Mouse (Mus musculus) frontal cortex, adult 2 months (tissue): ENCODE measurements around the gene Emp1. TPM values are rescaled to one million over a fixed set of nuclear protein-coding genes. Genes with fewer than 3 reads are reported as not detected.

Experiments used
- DNase-seq, 2 experiments: peaks; one replicate each; pipeline ENCODE4 v3.0.0; 2022; ENCODE audit warnings: low spot score in 1 of 2; ENCODE audit errors: extremely low spot score in 1 of 2
- polyA plus RNA-seq: library from polyadenylated mRNA; depleted of rRNA; stranded (reverse); fragments of >200 nt; gene quantifications from 2 replicates; pipeline ENCODE4 v1.2.3, GENCODE M21; 2012

Gene Emp1
- polyA plus RNA-seq, 1 experiment: 1.7 TPM

DNA sequence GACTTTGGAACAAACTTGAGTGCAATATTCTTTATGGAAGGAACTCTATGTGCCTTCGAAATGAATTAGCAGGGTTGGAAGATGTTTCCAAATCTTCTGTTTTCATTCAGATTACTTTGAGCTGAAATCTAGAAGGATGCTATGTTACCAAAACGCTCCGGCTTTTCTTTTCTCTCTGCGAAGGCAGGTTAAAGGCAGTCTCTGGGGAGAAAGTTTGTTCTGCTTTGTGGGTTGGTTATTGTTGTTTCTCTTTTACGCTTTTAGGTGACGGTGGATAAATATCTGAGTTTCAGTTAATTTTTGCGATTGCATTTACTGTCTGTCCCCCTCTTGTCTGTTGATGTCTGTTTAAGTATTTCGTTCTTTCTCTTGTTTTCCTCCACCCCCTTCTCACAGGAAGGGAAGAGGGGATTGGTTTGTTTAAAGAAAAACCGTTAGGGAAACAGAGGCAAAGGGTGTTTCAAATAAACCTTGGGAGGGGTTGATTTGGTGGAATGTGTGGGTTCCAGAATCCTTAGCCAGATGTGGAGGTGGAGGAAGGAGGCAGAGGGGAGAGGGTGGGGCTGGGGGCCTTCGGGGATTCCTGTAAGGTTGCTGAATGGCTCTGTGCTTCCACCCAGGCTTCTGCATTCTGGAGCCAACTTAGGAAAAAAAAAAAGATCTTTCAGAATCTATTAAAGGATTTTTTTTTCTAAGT is 1.1 kb downstream of the Emp1 start:
- no peak for DNase-seq

- no peak for DNase-seq
Observed at GRCm38 (mm10) chr6:135364041-135364745, 1.8 kb downstream of the Emp1 start.

DNA sequence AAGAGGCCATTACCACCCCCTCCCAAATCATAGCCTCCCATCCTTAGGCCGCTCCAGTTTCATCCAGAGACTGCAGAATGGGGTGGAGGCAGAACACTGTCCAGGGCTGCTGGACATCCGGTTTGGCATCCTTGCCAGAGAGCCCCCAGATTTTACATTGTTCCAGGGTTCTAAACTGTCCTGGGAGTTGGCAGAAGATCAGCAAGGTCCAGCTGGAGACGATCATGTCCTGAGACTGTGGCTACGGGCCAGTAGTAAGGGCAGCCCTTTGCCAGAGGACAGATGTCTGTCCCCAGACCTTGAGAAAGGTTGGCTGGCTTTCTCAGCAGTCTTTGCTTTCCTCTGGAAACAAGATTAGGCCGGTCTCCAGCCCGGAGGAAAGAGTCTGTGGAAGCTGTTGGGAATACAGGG is 2.6 kb downstream of the Emp1 start:
- no peak for DNase-seq

DNA sequence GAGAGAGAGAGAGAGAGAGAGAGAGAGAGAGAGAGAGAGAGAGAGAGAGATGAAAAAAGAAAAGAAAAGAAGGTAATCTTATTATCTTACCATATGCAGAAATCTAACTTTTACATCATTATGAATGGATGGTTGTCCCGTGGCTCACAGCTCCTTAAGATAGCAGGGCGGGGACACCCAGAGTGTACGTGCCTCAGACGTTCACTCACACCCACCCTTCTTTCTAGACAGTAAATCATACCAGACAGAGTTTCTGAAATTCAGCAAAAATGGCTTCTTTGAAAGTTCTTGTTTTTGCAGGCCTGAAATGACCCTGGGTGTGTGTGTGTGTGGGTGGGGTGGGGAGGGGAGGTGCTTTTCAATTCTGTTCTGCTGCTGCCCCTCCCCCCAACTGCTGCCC is 3.3 kb downstream of the Emp1 start:
- no peak for DNase-seq

- no peak for DNase-seq
Observed at GRCm38 (mm10) chr6:135368230-135368629, 5.9 kb downstream of the Emp1 start.

DNA sequence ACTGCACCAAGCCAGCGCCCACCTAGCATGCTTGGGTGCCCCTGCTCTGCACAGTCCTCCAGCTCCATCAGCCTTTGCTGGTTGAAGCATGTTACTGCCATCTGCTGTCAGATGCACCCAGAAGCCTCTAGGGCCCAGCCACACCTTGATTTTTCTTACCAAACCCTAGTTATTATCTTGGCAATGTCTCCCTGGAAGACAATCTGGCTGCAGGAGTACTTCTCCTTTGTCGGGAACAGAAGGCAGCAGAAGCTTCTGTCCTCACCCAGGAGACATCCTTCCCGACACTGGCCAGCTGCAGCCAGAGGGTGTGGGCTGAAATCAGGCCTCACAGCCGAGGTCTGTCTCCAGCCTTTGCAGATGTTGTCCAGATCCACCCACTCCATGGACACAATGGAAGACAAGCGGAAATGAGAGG is 7.2 kb downstream of the Emp1 start:
- DNase-seq: peak in 1 of 2 experiments; percentile 63

GRCm38 (mm10) chr6:135370954-135371353 is 8.6 kb downstream of the Emp1 start:
- no peak for DNase-seq

- no peak for DNase-seq
Observed at GRCm38 (mm10) chr6:135373357-135373756, 11.0 kb downstream of the Emp1 start.

GRCm38 (mm10) chr6:135375818-135376217 is 13.5 kb downstream of the Emp1 start:
- no peak for DNase-seq

DNA sequence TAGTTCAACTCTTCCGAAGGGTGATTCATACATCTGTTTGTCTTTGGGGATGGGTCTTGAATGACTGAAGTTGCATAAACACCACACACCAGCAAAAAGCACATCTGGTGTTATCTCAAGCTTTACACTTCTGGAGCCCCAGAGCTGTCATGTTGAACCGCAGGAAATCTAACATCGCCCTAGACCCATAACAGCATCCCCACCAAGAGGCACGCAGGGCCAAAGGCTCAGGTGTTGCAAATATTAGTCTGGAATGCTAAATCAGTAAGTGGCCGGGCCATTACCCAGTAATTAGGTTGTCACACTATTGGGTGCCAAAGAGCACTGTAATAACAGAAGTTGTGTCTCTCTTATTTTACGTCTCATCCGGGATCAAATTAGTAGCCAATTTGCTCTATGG is 13.9 kb downstream of the Emp1 start:
- DNase-seq: no peak

- peak; percentile 31 to 91 for DNase-seq
Observed at GRCm38 (mm10) chr6:135377583-135378319, 15.4 kb downstream of the Emp1 start.

GRCm38 (mm10) chr6:135383919-135384318 is 21.6 kb downstream of the Emp1 start:
- no peak for DNase-seq

GRCm38 (mm10) chr6:135385738-135386459 is 23.6 kb downstream of the Emp1 start:
- DNase-seq: peak; percentile 34 to 60

DNA sequence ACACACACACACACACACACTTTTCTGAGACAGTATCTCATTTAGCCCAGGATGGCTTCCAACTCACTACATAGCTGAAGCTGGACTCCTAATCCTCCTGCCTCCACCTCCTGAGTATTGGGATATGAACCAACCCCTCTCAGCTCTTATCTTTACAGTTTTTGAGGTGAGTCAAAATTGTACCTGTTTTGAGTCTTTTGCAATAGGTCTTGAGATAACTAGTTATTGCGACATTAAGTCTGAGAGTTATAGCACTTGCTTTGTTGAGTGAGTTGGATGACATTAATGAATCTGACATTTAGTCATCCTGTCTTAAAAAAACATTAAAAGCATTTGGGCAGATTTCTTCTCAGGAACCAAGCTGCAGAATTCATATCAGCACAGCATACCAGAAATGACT is 25.3 kb downstream of the Emp1 start:
- no peak for DNase-seq

GRCm38 (mm10) chr6:135388711-135389110 is 26.4 kb downstream of the Emp1 start:
- no peak for DNase-seq

DNA sequence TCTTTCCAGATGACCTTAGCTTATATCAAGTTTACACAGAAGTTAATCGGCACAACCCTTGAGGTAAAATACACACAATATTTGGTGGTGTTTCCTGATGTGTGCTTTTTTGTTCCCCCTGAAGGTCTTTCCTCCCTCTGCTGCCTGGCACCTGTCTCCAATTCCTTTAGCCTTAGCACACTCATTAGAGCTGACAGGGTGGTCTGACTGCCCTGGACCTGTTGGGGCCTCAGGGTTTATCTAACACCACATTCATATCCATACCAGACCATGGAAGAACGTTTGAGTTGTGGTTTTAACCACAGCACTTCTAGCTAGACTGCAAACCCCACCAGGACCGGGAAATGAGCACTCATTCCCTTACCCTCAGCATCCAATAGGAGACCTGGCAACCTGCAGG is 28.1 kb downstream of the Emp1 start:
- no peak for DNase-seq

- DNase-seq: no peak
Observed at GRCm38 (mm10) chr6:135395375-135395774, 33.0 kb downstream of the Emp1 start.

DNA sequence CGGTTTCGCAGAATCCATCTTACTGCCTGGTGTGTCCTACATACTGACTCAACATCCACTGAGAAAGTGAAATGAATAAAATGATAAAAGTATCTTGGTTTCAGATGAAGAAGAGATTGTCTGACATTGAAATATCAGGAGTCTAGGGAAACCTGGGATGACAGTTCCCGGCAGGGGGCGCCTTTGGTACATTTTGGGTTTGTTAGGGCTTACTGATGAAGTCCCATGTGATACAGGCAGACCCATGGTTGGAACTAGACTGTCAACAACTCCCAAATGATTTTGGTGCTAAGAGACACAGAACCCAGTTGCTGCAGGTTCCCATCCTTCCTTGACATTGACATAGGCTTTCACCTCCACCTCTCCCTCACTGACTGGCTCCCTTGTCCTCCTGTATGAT is 34.7 kb downstream of the Emp1 start:
- no peak for DNase-seq

- no peak for DNase-seq
Observed at GRCm38 (mm10) chr6:135397788-135398187, 35.4 kb downstream of the Emp1 start.

- no peak for DNase-seq
Observed at GRCm38 (mm10) chr6:135398801-135399200, 36.5 kb downstream of the Emp1 start.

GRCm38 (mm10) chr6:135400306-135400705 is 38.0 kb downstream of the Emp1 start:
- DNase-seq: peak in 1 of 2 experiments; percentile 92
